Mouse (Mus musculus) neural tube, embryonic 15.5 days (tissue): ENCODE measurements around the gene B4galnt4. TPM values are rescaled to one million over a fixed set of nuclear protein-coding genes. Genes with fewer than 3 reads are reported as not detected.
A peak's percentile ranks its signal among the peaks of the same experiment; 100 is the strongest.

Experiments
- ATAC-seq: fragments of 200-750 bp; cut with Nextera tagmentation; 2 replicates; pipeline ENCODE4 v1.8.0; 2017; ENCODE audit warnings: mild to moderate bottlenecking, moderate TSS enrichment, moderate library complexity; ENCODE audit not compliant: low FRiP score
- H3K27ac ChIP-seq: fragments of 300-500 bp; sonication (generic); replicated peaks from 2 replicates; pipeline ENCODE4 v1.5.1; 2015; ENCODE audit warnings: mild to moderate bottlenecking, inconsistent platforms
- H3K27me3 ChIP-seq: fragments of 300-500 bp; sonication (generic); replicated peaks from 2 replicates; pipeline ENCODE4 v1.6.1; 2015; ENCODE audit warnings: inconsistent platforms
- H3K36me3 ChIP-seq: fragments of 300-500 bp; sonication (generic); 2 replicates; pipeline ENCODE4 v1.6.1; 2015; ENCODE audit warnings: inconsistent platforms
- H3K4me1 ChIP-seq: fragments of 300-500 bp; sonication (generic); 2 replicates; pipeline ENCODE4 v1.6.1; 2015; ENCODE audit warnings: inconsistent platforms
- H3K4me2 ChIP-seq: fragments of 300-500 bp; sonication (generic); 2 replicates; pipeline ENCODE4 v1.6.1; 2015; ENCODE audit warnings: inconsistent platforms, mild to moderate bottlenecking, moderate library complexity
- H3K4me3 ChIP-seq: fragments of 300-500 bp; sonication (generic); replicated peaks from 2 replicates; pipeline ENCODE4 v1.5.1; 2015; ENCODE audit warnings: mild to moderate bottlenecking, inconsistent platforms
- H3K9ac ChIP-seq: fragments of 300-500 bp; sonication (generic); replicated peaks from 2 replicates; pipeline ENCODE4 v1.6.1; 2015; ENCODE audit warnings: mild to moderate bottlenecking, inconsistent platforms
- H3K9me3 ChIP-seq: fragments of 300-500 bp; sonication (generic); replicated peaks from 2 replicates; pipeline ENCODE4 v1.6.1; 2016; ENCODE audit warnings: inconsistent platforms
- WGBS: fragments of 180-500 bp; shearing (Covaris S2); methylation state at CpG from one replicate; pipeline ENCODE4 v1.1.7; 2015; ENCODE audit warnings: mixed read lengths; 5-methylcytosine and 5-hydroxymethylcytosine counted together
- polyA plus RNA-seq: library from polyadenylated mRNA; unstranded; fragments of >200 nt; fragmentation: Nextera tagmentation; extraction: Ambion mirVana; gene quantifications from 2 replicates; pipeline ENCODE4 v1.2.1, GENCODE M21; 2015

B4galnt4 gene
- polyA plus RNA-seq, 1 experiment from 2014 or later, result 51.2 TPM

DNA sequence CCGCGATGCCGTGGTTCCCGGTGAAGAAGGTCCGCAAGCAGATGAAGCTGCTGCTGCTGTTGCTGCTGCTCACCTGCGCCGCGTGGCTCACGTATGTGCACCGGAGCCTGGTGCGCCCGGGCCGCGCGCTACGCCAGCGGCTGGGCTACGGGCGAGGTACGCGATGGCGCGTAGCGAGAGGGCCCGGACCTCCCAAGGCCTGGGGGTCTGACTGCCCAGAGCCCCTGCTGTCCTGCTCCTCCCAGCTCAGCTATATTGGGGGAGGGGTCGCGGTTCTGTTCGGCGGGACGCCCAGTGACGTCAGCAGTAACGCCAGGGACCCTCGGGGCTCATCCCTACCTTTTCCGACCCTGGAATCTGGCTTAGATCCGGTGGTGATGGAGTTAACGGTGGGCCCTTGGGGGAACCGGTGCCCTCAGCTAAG, 377 bp downstream of the B4galnt4 start:
- Histone ChIP-seq H3K36me3 (peaks cover 28% of the 10 kb centered on the region), H3K4me2 (peak overlapping the region; percentile 72), H3K4me1 (peaks cover 39% of the 10 kb centered on the region), H3K9ac (peak overlapping the region; percentile 98), H3K27ac (peak overlapping the region; percentile 92), H3K27me3 (no peaks in the 10 kb centered on the region), H3K4me3 (peak overlapping the region; percentile 85), H3K9me3 (no peaks in the 10 kb centered on the region)
- WGBS, result under 1% methylated on average over 37 of the region's 37 CpGs
- peak; percentile 56; the same call in 1 of the 2 replicates for ATAC-seq

GRCm38 (mm10) chr7:141062525-141062924, 1.6 kb downstream of the B4galnt4 start:
- Histone ChIP-seq H3K9me3 (no peaks in the 10 kb centered on the region), H3K4me2 (peak overlapping the region; percentile 72), H3K36me3 (peaks cover 35% of the 10 kb centered on the region), H3K27ac (0 out of 2 replicates have a peak overlapping the region, but pooled peaks have one; percentile 6), H3K4me3 (peak overlapping the region; percentile 85; the same call in 1 of the 2 replicates), H3K4me1 (peaks cover 39% of the 10 kb centered on the region), H3K27me3 (no peaks in the 10 kb centered on the region), H3K9ac (peak overlapping the region; percentile 98; the same call in 1 of the 2 replicates)
- no peak for ATAC-seq
- WGBS, result 70% methylated on average over 7 of the region's 7 CpGs

DNA sequence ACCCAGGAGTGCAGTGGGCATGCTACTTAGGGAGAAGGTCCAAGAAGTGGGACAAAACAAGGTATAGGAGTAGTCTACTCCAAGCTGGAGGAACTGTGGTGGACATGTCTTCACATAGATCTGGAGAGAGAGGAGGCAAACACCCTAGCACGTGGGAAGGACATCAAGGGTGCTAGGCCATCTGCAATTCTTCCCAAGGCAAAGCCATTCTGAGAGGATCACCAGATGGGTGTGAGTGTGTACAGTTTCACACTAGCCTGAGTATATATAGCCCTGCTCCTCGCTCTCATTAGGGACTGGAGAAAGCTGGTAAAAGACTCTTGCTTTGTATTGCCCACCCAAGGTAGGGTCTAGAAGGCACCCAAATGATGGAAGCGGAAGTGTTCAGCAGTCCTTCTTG, 2.4 kb downstream of the B4galnt4 start:
- Histone ChIP-seq H3K27ac (no peak overlapping the region), H3K4me1 (peaks cover 39% of the 10 kb centered on the region), H3K4me2 (no peak overlapping the region), H3K9me3 (no peaks in the 10 kb centered on the region), H3K4me3 (no peak overlapping the region), H3K36me3 (peaks cover 44% of the 10 kb centered on the region), H3K9ac (no peak overlapping the region), H3K27me3 (no peaks in the 10 kb centered on the region)
- ATAC-seq, result no peak
- 92% methylated on average over 3 of the region's 3 CpGs for WGBS

GRCm38 (mm10) chr7:141064175-141064574, 3.3 kb downstream of the B4galnt4 start:
- no peak overlapping the region for H3K4me3 ChIP-seq
- ATAC-seq, result no peak
- H3K27ac ChIP-seq, result no peak overlapping the region
- 87% methylated on average over 7 of the region's 7 CpGs for WGBS
- H3K9me3 ChIP-seq, result no peaks in the 10 kb centered on the region
- peaks cover 31% of the 10 kb centered on the region for H3K4me1 ChIP-seq
- H3K27me3 ChIP-seq, result no peaks in the 10 kb centered on the region
- H3K9ac ChIP-seq, result no peak overlapping the region
- no peak overlapping the region for H3K4me2 ChIP-seq
- H3K36me3 ChIP-seq, result peaks cover 46% of the 10 kb centered on the region

GRCm38 (mm10) chr7:141064576-141064975, 3.7 kb downstream of the B4galnt4 start:
- H3K9me3 ChIP-seq, result no peaks in the 10 kb centered on the region
- H3K9ac ChIP-seq, result no peak overlapping the region
- peaks cover 29% of the 10 kb centered on the region for H3K4me1 ChIP-seq
- no peak overlapping the region for H3K27ac ChIP-seq
- no peak for ATAC-seq
- H3K4me3 ChIP-seq, result no peak overlapping the region
- H3K4me2 ChIP-seq, result no peak overlapping the region
- WGBS, result 93% methylated on average over 7 of the region's 7 CpGs
- peaks cover 46% of the 10 kb centered on the region for H3K36me3 ChIP-seq
- H3K27me3 ChIP-seq, result no peaks in the 10 kb centered on the region

GRCm38 (mm10) chr7:141068351-141068750, 7.4 kb downstream of the B4galnt4 start:
- Histone ChIP-seq H3K9ac (no peak overlapping the region), H3K9me3 (no peaks in the 10 kb centered on the region), H3K27me3 (peaks cover 6% of the 10 kb centered on the region), H3K4me2 (no peak overlapping the region), H3K4me3 (no peak overlapping the region), H3K27ac (no peak overlapping the region), H3K36me3 (peaks cover 45% of the 10 kb centered on the region), H3K4me1 (peaks cover 30% of the 10 kb centered on the region)
- WGBS, result 77% methylated on average over 19 of the region's 19 CpGs
- no peak for ATAC-seq

DNA sequence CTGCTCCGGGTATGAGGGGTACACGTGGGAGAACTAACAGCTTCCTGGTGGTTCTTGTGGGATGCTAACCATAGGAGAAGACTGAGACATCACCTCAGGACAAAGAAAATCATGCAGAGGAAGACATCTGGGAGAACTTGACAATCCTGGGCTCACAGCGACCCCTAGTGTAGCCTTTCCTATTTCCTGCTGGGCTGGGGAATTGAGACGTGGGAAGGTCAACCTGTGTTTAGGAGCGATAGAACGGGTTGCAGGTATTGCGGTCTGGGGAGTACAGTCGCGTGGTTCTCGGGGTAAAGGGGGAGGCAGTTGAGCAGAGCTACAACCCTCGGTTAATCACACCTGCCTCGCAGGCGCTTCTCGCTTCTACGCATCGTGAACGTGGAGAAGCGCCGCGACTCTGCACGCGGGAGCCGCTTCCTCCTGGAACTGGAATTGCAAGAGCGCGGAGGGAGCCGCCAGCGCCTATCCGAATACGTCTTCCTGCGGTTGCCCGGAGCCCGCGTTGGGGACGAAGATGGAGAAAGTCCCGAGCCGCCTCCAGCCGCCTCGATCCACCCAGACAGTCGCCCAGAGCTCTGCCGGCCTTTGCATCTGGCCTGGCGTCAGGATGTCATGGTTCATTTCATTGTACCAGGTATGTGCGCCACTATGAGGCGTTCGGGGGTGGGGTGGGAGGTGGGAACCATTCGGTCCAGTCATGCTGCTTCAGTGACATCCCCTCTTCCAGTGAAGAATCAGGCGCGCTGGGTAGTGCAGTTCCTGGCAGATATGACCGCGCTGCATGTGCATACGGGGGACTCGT, 9.4 kb downstream of the B4galnt4 start:
- H3K27ac ChIP-seq, result peak overlapping the region; percentile 92
- peak overlapping the region; percentile 42 for H3K4me3 ChIP-seq
- peak overlapping the region; percentile 61 for H3K9ac ChIP-seq
- peaks cover 28% of the 10 kb centered on the region for H3K36me3 ChIP-seq
- H3K9me3 ChIP-seq, result no peaks in the 10 kb centered on the region
- peaks cover 6% of the 10 kb centered on the region for H3K27me3 ChIP-seq
- under 1% methylated on average over 51 of the region's 51 CpGs for WGBS
- H3K4me1 ChIP-seq, result peaks cover 29% of the 10 kb centered on the region
- peak; percentile 81 for ATAC-seq
- H3K4me2 ChIP-seq, result peak overlapping the region; percentile 84

- no peak for ATAC-seq
- Histone ChIP-seq H3K27me3 (peaks cover 6% of the 10 kb centered on the region), H3K36me3 (peaks cover 14% of the 10 kb centered on the region), H3K27ac (no peak overlapping the region; the same call in 1 of the 2 replicates), H3K4me3 (no peak overlapping the region), H3K9ac (no peak overlapping the region), H3K9me3 (no peaks in the 10 kb centered on the region), H3K4me1 (peaks cover 29% of the 10 kb centered on the region), H3K4me2 (peak overlapping the region; percentile 84)
- WGBS, result 37% methylated on average over 23 of the region's 23 CpGs
Observed at GRCm38 (mm10) chr7:141072017-141072745, 11.3 kb downstream of the B4galnt4 start.

- Histone ChIP-seq H3K27ac (no peak overlapping the region), H3K4me3 (no peak overlapping the region), H3K9me3 (no peaks in the 10 kb centered on the region), H3K4me2 (no peak overlapping the region), H3K27me3 (peaks cover 6% of the 10 kb centered on the region), H3K4me1 (peaks cover 29% of the 10 kb centered on the region), H3K9ac (no peak overlapping the region), H3K36me3 (no peaks in the 10 kb centered on the region)
- WGBS, result 84% methylated on average over 4 of the region's 4 CpGs
- ATAC-seq, result no peak
Observed at GRCm38 (mm10) chr7:141073782-141074181, 12.9 kb downstream of the B4galnt4 start.

- no peak for ATAC-seq
- Histone ChIP-seq H3K4me3 (no peak within 1 kb of the TSS), H3K27ac (no peak within 1 kb of the TSS), H3K4me1 (no peaks in the 10 kb centered on the region), H3K27me3 (0 out of 2 replicates have a peak, but pooled peaks cover 8% of the 10 kb centered on the region), H3K9ac (no peak within 1 kb of the TSS), H3K9me3 (no peaks in the 10 kb centered on the region), H3K4me2 (no peak within 1 kb of the TSS), H3K36me3 (no peaks in the 10 kb centered on the region)
- 93% methylated on average over 15 of the region's 15 CpGs for WGBS
Observed at GRCm38 (mm10) chr7:141077841-141078240, 16.9 kb downstream of the B4galnt4 start, which contains the start of gene Pkp3. Gene Pkp3, plus strand, starts transcription at chr7:141078218.

GRCm38 (mm10) chr7:141078876-141079275, 18.0 kb downstream of the B4galnt4 start:
- H3K27ac ChIP-seq, result no peak overlapping the region
- H3K9ac ChIP-seq, result no peak overlapping the region
- H3K9me3 ChIP-seq, result no peaks in the 10 kb centered on the region
- no peaks in the 10 kb centered on the region for H3K4me1 ChIP-seq
- H3K4me2 ChIP-seq, result no peak overlapping the region
- no peak overlapping the region for H3K4me3 ChIP-seq
- ATAC-seq, result no peak
- 86% methylated on average over 4 of the region's 4 CpGs for WGBS
- 0 out of 2 replicates have a peak, but pooled peaks cover 8% of the 10 kb centered on the region for H3K27me3 ChIP-seq
- no peaks in the 10 kb centered on the region for H3K36me3 ChIP-seq
